Mouse (Mus musculus) myocyte (in vitro differentiated cells): ENCODE measurements around the gene Zfp804b.

Experiments used
- CEBPB ChIP-seq: IDR thresholded peaks from 2 replicates; pipeline ENCODE4 v1.6.1; 2011; ENCODE audit warnings: mild to moderate bottlenecking, moderate library complexity; ENCODE audit not compliant: poor library complexity, insufficient read depth, severe bottlenecking
- E2F4 ChIP-seq: IDR thresholded peaks from one replicate; pipeline ENCODE4 v1.6.1; 2011; ENCODE audit warnings: mild to moderate bottlenecking, control low read depth, moderate library complexity; ENCODE audit not compliant: insufficient read depth
- POLR2A ChIP-seq: IDR thresholded peaks from one replicate; pipeline ENCODE4 v1.6.1; 2011; ENCODE audit warnings: low read depth, mild to moderate bottlenecking, control low read depth, moderate library complexity; ENCODE audit not compliant: insufficient read length
- POLR2AphosphoS2 ChIP-seq: IDR thresholded peaks from one replicate; pipeline ENCODE4 v1.6.1; 2011; ENCODE audit warnings: low read depth, control low read depth; ENCODE audit not compliant: insufficient read length

GRCm38 (mm10) chr5:7345011-7345389 lies 444 bp upstream of the Zfp804b start:
- no peak for TF ChIP-seq CEBPB
- no peak for TF ChIP-seq POLR2A
- TF ChIP-seq E2F4: no peak
- TF ChIP-seq POLR2AphosphoS2: no peak
